Mouse (Mus musculus) megakaryocyte-erythroid progenitor cell, adult 5-6 weeks (primary cell): ENCODE measurements around the gene Olfr458. TPM values are rescaled to one million over a fixed set of nuclear protein-coding genes. Genes with fewer than 3 reads are reported as not detected.
A peak's percentile ranks its signal among the peaks of the same experiment; 100 is the strongest.
"Not testable (repeated sequence)": the region's sequence is repeated elsewhere in the genome, so short reads cannot be mapped to it uniquely, and the experiment has no call there.

Source experiments
- ATAC-seq: replicated peaks from 2 replicates; pipeline ENCODE4 v1.8.0; 2016; ENCODE audit warnings: mild to moderate bottlenecking, inconsistent platforms; ENCODE audit not compliant: severe bottlenecking, poor library complexity, low FRiP score, low TSS enrichment
- total RNA-seq, 2 experiments: library from RNA; stranded (forward) in 1 of 2; stranded (reverse) in 1 of 2; fragments of 200-1000, 215-1000 nt in 1 of 2; fragments of >200 nt in 1 of 2; fragmentation: Nextera tagmentation in 1 of 2; gene quantifications; 2 replicates each; pipeline ENCODE4 v1.2.3; 2014 to 2017

Olfr458 gene
- total RNA-seq (2014; fragmentation: Nextera tagmentation) (not detected in 2 replicates), total RNA-seq (2017) (not detected in 2 replicates)

GRCm38 (mm10) chr6:42465096-42465495 lies at the start of gene Olfr458:
Gene Olfr458, minus strand, starts transcription at chr6:42465196.
- ATAC-seq, result no peak

GRCm38 (mm10) chr6:42513461-42513860 lies 48.5 kb upstream of the Olfr458 start:
- ATAC-seq, result no peak

GRCm38 (mm10) chr6:42509311-42509710 lies 44.3 kb upstream of the Olfr458 start:
- no peak for ATAC-seq

- ATAC-seq, result no peak
These were observed 38.5 kb upstream of the Olfr458 start for GRCm38 (mm10) chr6:42503478-42503877.

GRCm38 (mm10) chr6:42489731-42490130 lies 24.7 kb upstream of the Olfr458 start:
- ATAC-seq, result no peak

GRCm38 (mm10) chr6:42487114-42487513 lies 22.1 kb upstream of the Olfr458 start, which contains the start of gene Olfr456:
Gene Olfr456, minus strand, starts transcription at chr6:42487214.
- no peak for ATAC-seq

GRCm38 (mm10) chr6:42484633-42485032 lies 19.6 kb upstream of the Olfr458 start:
- ATAC-seq, result no peak

- ATAC-seq, result no peak
These were observed 11.2 kb upstream of the Olfr458 start, which contains the start of gene Olfr457 for GRCm38 (mm10) chr6:42476235-42476634. Gene Olfr457, minus strand, starts transcription at chr6:42476335.

GRCm38 (mm10) chr6:42471298-42471697 lies 6.3 kb upstream of the Olfr458 start:
- ATAC-seq, result not testable (repeated sequence)

GRCm38 (mm10) chr6:42470542-42470941 lies 5.5 kb upstream of the Olfr458 start:
- ATAC-seq, result no peak

GRCm38 (mm10) chr6:42447381-42447780 lies 17.6 kb downstream of the Olfr458 start:
- no peak for ATAC-seq

GRCm38 (mm10) chr6:42444491-42444890 lies 20.5 kb downstream of the Olfr458 start:
- ATAC-seq, result no peak

- ATAC-seq, result no peak
These were observed 23.6 kb downstream of the Olfr458 start for GRCm38 (mm10) chr6:42441395-42441794.

- ATAC-seq, result no peak
These were observed 29.5 kb downstream of the Olfr458 start for GRCm38 (mm10) chr6:42435490-42435889.

- peak; percentile 81 for ATAC-seq
These were observed 30.6 kb downstream of the Olfr458 start, which contains the start of gene Tas2r126 for GRCm38 (mm10) chr6:42434446-42434845. Gene Tas2r126, plus strand, starts transcription at chr6:42434535.

GRCm38 (mm10) chr6:42433554-42433953 lies 31.4 kb downstream of the Olfr458 start:
- ATAC-seq, result no peak

GRCm38 (mm10) chr6:42426337-42426736 lies 38.7 kb downstream of the Olfr458 start:
- ATAC-seq, result no peak

- ATAC-seq, result no peak
These were observed 40.5 kb downstream of the Olfr458 start for GRCm38 (mm10) chr6:42424472-42424871.

- no peak for ATAC-seq
These were observed 43.6 kb downstream of the Olfr458 start for GRCm38 (mm10) chr6:42421439-42421838.

GRCm38 (mm10) chr6:42419443-42419842 lies 45.6 kb downstream of the Olfr458 start:
- no peak for ATAC-seq
